Mouse (Mus musculus): ENCODE results near the gene Adss. TPM values are rescaled to one million over a fixed set of nuclear protein-coding genes. Genes with fewer than 3 reads are reported as not detected.
A peak's percentile ranks its signal among the peaks of the same experiment; 100 is the strongest.

The Adss gene
- polyA plus RNA-seq, 1 experiment from 2014 or later: 49.5 TPM

DNA sequence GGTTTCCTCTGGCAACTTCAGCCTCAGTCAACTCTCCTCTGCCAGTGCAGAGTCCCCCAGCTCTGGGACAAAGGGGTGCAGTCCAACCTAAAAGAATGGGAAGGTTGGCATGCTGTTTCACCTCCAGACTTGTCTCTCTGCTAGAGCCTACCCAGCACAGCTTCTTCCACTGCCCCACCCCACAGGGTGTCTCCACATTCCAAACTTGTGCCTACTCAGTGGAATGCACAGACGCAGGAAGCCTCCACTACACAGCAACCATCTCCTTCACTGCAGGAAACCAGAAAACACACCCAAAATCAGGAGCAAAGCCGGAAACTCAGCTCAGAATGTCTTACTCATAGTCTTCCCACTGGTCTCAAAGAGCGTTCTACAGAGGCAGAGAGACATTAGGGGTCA, 77.3 kb downstream of the Adss start:
- Histone ChIP-seq H3K4me3 (no peak overlapping the region), H3K36me3 (no peaks in the 10 kb centered on the region), H3K9me3 (no peaks in the 10 kb centered on the region), H3K27ac (no peak overlapping the region), H3K4me1 (replicated peaks) (peaks cover 13% of the 10 kb centered on the region), H3K9ac (no peak overlapping the region), H3K4me2 (no peak overlapping the region), H3K27me3 (no peaks in the 10 kb centered on the region)
- 72% methylated on average over 3 of the region's 3 CpGs for WGBS
- peak; percentile 65 for ATAC-seq (ENCODE audit: low FRiP score)

DNA sequence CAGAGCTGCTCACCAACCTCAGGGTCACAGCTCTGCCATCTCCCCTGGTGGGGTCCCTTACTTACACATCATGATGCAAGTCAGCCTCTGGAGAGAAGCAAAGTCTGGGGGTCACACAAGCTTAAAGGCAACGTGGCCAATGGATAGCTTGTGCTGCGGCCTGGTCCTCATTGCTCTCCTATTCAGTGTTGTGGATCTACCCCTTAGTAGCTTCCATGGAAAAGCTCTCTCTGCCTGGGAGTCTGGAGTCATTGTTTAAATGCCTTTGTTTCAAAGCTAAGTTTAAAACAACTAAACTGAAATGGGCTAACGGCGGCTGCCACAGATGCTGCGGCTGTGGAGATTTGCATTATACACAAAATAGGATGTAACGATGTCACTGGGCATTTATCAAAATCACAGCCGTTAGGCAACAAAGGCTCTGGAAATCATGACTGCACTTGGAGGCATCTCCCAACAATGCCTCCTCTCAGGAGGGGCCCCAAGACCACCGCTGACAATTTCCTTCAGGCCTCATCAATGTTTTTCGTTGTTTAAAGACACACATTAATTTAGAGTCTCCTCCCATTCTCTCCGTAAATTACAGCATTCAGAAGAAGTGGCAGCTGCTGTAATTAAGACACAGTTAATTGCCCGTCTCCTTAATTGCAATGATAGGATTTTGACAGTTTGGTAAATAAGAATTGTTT, 77.8 kb downstream of the Adss start:
- peak overlapping the region; percentile 58 for H3K27ac ChIP-seq
- no peaks in the 10 kb centered on the region for H3K9me3 ChIP-seq
- H3K4me2 ChIP-seq: no peak overlapping the region; the same call in 1 of the 2 replicates
- no peak overlapping the region for H3K9ac ChIP-seq
- H3K4me3 ChIP-seq: no peak overlapping the region
- ATAC-seq (ENCODE audit: low FRiP score): peak; percentile 41
- H3K36me3 ChIP-seq: no peaks in the 10 kb centered on the region
- WGBS: 29% methylated on average over 11 of the region's 11 CpGs
- peaks cover 13% of the 10 kb centered on the region for H3K4me1 ChIP-seq (replicated peaks)
- H3K27me3 ChIP-seq: no peaks in the 10 kb centered on the region

DNA sequence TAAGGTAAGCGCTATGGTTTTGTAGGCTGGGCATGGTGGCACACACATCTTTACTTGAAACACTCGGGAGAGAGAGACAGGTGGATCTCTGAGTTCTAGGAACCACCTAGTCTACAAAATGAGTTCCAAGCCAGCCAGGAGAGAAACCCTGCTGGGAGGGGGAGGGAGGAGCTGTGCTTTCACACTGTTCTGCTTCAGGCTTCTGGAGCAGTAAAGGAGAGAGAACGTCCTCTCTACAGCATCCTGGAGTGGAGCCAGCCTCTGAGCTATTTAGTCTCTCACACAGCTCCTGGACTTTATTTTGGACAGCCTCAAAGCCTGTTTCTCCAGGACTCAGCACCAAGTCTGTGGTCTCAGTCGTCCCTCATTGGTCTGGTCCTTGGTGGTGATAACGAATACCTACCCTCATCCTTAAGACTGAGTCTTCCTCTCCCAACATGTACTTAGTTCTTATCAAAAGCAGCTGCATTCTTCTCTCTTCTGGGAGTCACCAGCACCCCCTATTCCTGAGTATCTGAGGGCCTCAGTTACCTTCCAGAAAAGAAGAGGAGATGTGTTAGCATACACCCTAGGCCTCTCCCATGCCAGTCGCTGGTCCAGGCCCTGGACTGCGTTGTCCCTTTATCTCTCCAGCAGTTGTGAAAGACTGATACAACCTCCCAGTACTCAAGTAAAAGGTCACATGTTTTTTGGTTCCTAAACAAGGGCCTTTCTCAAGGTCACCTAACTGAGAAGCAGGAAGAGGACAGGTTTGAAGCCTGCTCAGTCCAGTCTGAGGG, 79.1 kb downstream of the Adss start:
- Histone ChIP-seq H3K27me3 (no peaks in the 10 kb centered on the region), H3K4me3 (no peak overlapping the region), H3K9ac (no peak overlapping the region), H3K27ac (no peak overlapping the region), H3K4me1 (replicated peaks) (peaks cover 13% of the 10 kb centered on the region), H3K9me3 (no peaks in the 10 kb centered on the region), H3K36me3 (no peaks in the 10 kb centered on the region), H3K4me2 (no peak overlapping the region)
- whole genome bisulfite sequencing: 83% methylated on average over 7 of the region's 7 CpGs
- no peak for ATAC-seq (ENCODE audit: low FRiP score)

DNA sequence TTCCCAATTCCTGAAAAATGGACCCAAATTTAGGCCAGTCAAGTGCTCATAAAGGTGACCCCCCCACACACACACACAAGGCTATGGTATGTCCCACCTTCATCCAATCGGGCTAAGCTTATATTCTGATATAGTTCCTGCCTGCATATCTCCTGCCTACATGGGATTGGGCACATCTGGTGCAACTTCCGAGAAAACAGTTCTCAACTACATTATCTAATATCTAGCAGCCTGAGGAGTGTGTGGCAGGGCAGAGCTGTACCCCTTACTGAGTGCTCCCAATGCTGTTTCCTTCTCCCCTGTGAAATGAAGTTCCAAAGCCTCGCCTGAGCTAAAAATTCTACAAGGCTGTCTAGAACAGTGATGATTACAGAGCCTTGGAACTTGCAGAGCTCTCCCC, 79.9 kb downstream of the Adss start:
- Histone ChIP-seq H3K36me3 (no peaks in the 10 kb centered on the region), H3K9ac (no peak overlapping the region), H3K27ac (no peak overlapping the region), H3K27me3 (no peaks in the 10 kb centered on the region), H3K9me3 (no peaks in the 10 kb centered on the region), H3K4me1 (replicated peaks) (peaks cover 13% of the 10 kb centered on the region), H3K4me3 (no peak overlapping the region), H3K4me2 (no peak overlapping the region)
- 84% methylated on average over 3 of the region's 3 CpGs for WGBS
- ATAC-seq (ENCODE audit: low FRiP score): no peak

DNA sequence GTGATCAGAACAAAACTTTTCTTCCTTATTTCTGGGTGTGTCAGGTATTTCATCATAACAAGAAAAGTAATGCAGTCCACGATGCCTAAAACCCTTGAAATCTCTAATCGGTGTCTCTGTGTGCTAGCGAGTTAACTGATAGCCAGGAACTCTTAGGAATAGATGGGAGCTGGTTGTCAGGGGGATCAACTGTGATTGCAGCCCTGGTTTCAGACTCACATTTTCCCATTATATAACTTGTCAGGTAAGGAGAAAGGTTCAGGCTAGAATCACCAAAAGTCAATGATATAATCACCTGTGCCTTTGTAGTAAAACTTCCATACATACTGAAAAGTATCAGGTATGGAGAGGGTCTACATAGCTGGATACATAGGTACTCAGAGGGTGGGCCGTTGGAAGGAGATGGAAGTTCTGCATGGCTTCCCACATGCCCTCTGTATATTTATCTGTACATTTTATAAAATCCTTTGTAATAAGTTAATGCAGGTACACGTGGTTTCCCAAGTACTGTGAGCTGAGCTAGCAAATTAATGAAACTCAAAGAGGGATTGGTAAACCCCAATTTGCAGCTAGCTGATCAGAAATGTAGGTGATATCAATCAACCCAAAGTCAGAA, 81.8 kb downstream of the Adss start:
- no peak for ATAC-seq (ENCODE audit: low FRiP score)
- 95% methylated on average over 5 of the region's 5 CpGs for WGBS
- peaks cover 6% of the 10 kb centered on the region; the same call in 1 of the 2 replicates for H3K9me3 ChIP-seq
- no peak overlapping the region for H3K4me3 ChIP-seq
- peaks cover 13% of the 10 kb centered on the region for H3K4me1 ChIP-seq (replicated peaks)
- no peaks in the 10 kb centered on the region for H3K36me3 ChIP-seq
- no peak overlapping the region for H3K4me2 ChIP-seq
- no peak overlapping the region for H3K9ac ChIP-seq
- H3K27me3 ChIP-seq: no peaks in the 10 kb centered on the region
- no peak overlapping the region for H3K27ac ChIP-seq

DNA sequence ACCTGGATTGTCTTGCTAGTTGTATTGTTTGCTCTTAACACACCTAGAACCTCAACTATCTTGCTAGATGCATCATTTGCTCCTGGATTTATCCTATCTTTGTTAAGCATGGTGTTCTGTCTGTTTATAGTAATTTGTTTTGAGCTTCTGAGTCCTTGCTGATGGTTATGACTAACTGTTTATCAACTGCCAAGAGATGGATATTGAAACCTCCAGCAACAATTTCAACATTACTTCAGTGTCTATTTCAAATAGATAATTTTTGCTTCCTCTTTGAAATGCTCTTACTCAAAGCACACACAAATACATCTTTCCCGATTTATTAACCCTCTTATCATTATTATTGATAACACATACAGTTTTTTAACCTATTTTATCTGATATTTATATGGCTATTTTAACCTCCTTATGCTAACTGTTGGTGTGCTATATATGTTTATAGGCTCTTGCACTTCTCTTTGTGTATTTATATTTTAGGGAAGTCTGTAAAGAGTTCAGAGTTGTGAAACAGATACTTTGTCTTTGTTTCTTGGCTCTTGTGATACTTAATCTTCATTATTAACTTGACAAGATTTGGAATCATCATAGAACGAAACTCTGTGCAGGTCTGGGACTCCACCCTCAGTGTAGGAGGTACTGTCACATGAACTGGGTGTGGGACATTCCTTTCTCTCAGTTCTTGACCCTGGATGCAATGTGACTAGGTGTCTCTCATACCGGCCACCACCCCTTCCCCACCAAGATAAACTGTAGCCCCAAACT, 82.5 kb downstream of the Adss start:
- 89% methylated on average over 3 of the region's 3 CpGs for WGBS
- Histone ChIP-seq H3K9ac (no peak overlapping the region), H3K36me3 (no peaks in the 10 kb centered on the region), H3K4me3 (no peak overlapping the region), H3K27ac (no peak overlapping the region), H3K4me2 (no peak overlapping the region), H3K27me3 (no peaks in the 10 kb centered on the region), H3K9me3 (peaks cover 6% of the 10 kb centered on the region; the same call in 1 of the 2 replicates), H3K4me1 (replicated peaks) (peaks cover 9% of the 10 kb centered on the region)
- ATAC-seq (ENCODE audit: low FRiP score): no peak

Other genes starting within 250 kb of the Adss start
- 0.30 TPM in 1 of 2 replicates, not detected in the other for gene 1700016C15Rik, start 66.7 kb downstream of the Adss start, polyA plus RNA-seq (2015; fragmentation: Nextera tagmentation; extraction: Ambion mirVana)
- gene Catspere2, start 186.9 kb upstream of the Adss start, polyA plus RNA-seq (2015; fragmentation: Nextera tagmentation; extraction: Ambion mirVana): 0.29 and 0.43 TPM in 2 replicates

Measured in hindbrain, embryonic 13.5 days (tissue).